Mouse (Mus musculus): ENCODE results near the gene Ndufb4. TPM values are rescaled to one million over a fixed set of nuclear protein-coding genes. Genes with fewer than 3 reads are reported as not detected.

Ndufb4 gene
- polyA plus RNA-seq, 1 experiment from 2014 or later: 65.1 TPM

DNA sequence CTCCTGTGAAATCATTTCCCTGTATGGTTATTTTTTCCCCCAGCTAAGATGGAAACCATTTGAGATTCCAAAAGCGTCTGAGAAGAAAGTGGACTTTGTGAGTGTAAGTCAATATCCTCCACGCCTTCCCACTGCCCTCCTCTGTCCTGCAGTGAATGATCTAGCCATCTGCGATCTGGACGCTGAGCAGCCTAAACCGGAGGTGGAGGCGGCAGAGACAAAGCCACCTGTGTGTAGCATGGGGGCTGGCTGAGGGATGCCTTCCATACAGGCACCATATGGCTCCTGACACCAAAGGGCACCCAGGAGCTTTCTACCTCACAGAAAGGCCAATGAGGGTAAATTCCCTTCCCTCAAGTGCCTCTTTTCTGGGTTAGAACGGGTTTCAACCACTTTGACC lies 43.2 kb downstream of the Ndufb4 start:
- no peak for DNase-seq (ENCODE audit: low spot score, missing footprints)
- no peak for ATAC-seq (ENCODE audit: low FRiP score)

DNA sequence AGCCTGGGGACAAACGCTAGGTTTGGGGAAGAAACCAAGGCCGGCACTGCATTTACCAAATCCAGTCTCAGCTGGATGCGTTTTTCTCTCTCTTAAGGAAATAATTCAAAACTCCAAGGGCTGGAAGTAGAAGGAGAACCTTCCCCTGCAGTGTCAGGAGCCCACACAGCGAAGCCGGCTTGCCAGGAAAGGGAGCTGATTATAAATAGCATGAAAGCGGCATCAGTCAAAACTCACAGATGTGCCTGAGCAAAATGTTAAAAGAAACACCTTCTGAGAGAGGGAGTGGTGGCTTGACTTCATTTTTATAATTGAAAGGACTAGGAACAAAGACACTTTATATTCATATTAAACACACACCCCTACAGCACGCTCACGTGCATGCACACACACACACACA lies 43.9 kb downstream of the Ndufb4 start:
- WGBS: 83% methylated on average over 8 of the region's 8 CpGs
- H3K4me1 ChIP-seq (ENCODE audit: control insufficient read depth, insufficient read depth, low read length): peaks cover 2% of the 10 kb centered on the region; the same call in 1 of the 2 replicates
- H3K36me3 ChIP-seq (ENCODE audit: control insufficient read depth, insufficient read depth, low read length): no peaks in the 10 kb centered on the region
- ATAC-seq (ENCODE audit: low FRiP score) (no peak), DNase-seq (ENCODE audit: low spot score, missing footprints) (no peak)
- no peaks in the 10 kb centered on the region for H3K9me3 ChIP-seq (ENCODE audit: control insufficient read depth, low read length)
- no peak overlapping the region for H3K27ac ChIP-seq (ENCODE audit: low read depth, low read length)
- H3K4me3 ChIP-seq (ENCODE audit: low read depth, low read length): no peak overlapping the region
- no peaks in the 10 kb centered on the region for H3K27me3 ChIP-seq (ENCODE audit: control insufficient read depth, insufficient read depth, low read length)
- no peak overlapping the region for H3K4me2 ChIP-seq
- no peak overlapping the region for H3K9ac ChIP-seq (ENCODE audit: low read length)

More for the DNA sequence above, 43.2 kb downstream of the Ndufb4 start:
- H3K4me1 ChIP-seq (ENCODE audit: control insufficient read depth, insufficient read depth, low read length): peaks cover 2% of the 10 kb centered on the region; the same call in 1 of the 2 replicates
- H3K27me3 ChIP-seq (ENCODE audit: control insufficient read depth, insufficient read depth, low read length): no peaks in the 10 kb centered on the region
- H3K9me3 ChIP-seq (ENCODE audit: control insufficient read depth, low read length): no peaks in the 10 kb centered on the region
- H3K36me3 ChIP-seq (ENCODE audit: control insufficient read depth, insufficient read depth, low read length): no peaks in the 10 kb centered on the region
- H3K9ac ChIP-seq (ENCODE audit: low read length): no peak overlapping the region
- H3K4me2 ChIP-seq: no peak overlapping the region
- no peak overlapping the region for H3K27ac ChIP-seq (ENCODE audit: low read depth, low read length)
- no peak overlapping the region for H3K4me3 ChIP-seq (ENCODE audit: low read depth, low read length)
- WGBS: 78% methylated on average over 7 of the region's 7 CpGs

DNA sequence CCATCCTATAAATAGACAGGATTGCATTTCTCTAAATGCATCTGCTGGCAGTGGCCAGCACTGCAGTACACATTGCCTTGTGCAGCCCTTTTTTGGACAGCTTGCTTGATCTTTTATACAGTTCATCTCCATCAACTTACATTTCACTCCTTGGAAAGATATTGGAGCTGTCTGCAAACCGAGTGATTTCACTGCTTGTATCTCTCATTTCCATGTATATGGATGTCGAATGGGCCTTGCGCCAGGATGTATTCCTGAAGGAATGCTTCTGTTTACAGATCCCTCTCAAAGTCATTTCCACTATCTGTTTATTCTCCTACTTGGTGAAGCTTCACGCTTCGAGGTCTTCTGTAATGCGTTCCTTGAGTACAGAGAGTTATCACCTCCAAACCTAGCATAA lies 50.0 kb downstream of the Ndufb4 start:
- H3K9me3 ChIP-seq (ENCODE audit: control insufficient read depth, low read length): no peaks in the 10 kb centered on the region
- H3K4me1 ChIP-seq (ENCODE audit: control insufficient read depth, insufficient read depth, low read length): 0 out of 2 replicates have a peak, but pooled peaks cover 2% of the 10 kb centered on the region
- WGBS: 93% methylated on average over 6 of the region's 6 CpGs
- no peak for DNase-seq (ENCODE audit: low spot score, missing footprints)
- ATAC-seq (ENCODE audit: low FRiP score): no peak
- H3K9ac ChIP-seq (ENCODE audit: low read length): no peak overlapping the region
- H3K27me3 ChIP-seq (ENCODE audit: control insufficient read depth, insufficient read depth, low read length): no peaks in the 10 kb centered on the region
- H3K36me3 ChIP-seq (ENCODE audit: control insufficient read depth, insufficient read depth, low read length): no peaks in the 10 kb centered on the region
- no peak overlapping the region for H3K4me3 ChIP-seq (ENCODE audit: low read depth, low read length)
- no peak overlapping the region for H3K27ac ChIP-seq (ENCODE audit: low read depth, low read length)
- no peak overlapping the region for H3K4me2 ChIP-seq

- H3K36me3 ChIP-seq (ENCODE audit: control insufficient read depth, insufficient read depth, low read length): no peaks in the 10 kb centered on the region
- no peaks in the 10 kb centered on the region for H3K9me3 ChIP-seq (ENCODE audit: control insufficient read depth, low read length)
- no peak overlapping the region for H3K9ac ChIP-seq (ENCODE audit: low read length)
- WGBS: 89% methylated on average over 1 of the region's 1 CpGs
- no peaks in the 10 kb centered on the region for H3K4me1 ChIP-seq (ENCODE audit: control insufficient read depth, insufficient read depth, low read length)
- no peak overlapping the region for H3K4me3 ChIP-seq (ENCODE audit: low read depth, low read length)
- ATAC-seq (ENCODE audit: low FRiP score) (no peak), DNase-seq (ENCODE audit: low spot score, missing footprints) (no peak)
- H3K27ac ChIP-seq (ENCODE audit: low read depth, low read length): no peak overlapping the region
- H3K27me3 ChIP-seq (ENCODE audit: control insufficient read depth, insufficient read depth, low read length): no peaks in the 10 kb centered on the region
- no peak overlapping the region for H3K4me2 ChIP-seq
These were observed 50.8 kb downstream of the Ndufb4 start for GRCm38 (mm10) chr16:37603431-37603830.

- H3K4me1 ChIP-seq (ENCODE audit: control insufficient read depth, insufficient read depth, low read length): no peaks in the 10 kb centered on the region
- no peak overlapping the region for H3K9ac ChIP-seq (ENCODE audit: low read length)
- DNase-seq (ENCODE audit: low spot score, missing footprints) (no peak), ATAC-seq (ENCODE audit: low FRiP score) (no peak)
- H3K27me3 ChIP-seq (ENCODE audit: control insufficient read depth, insufficient read depth, low read length): no peaks in the 10 kb centered on the region
- no peak overlapping the region for H3K4me2 ChIP-seq
- no peak overlapping the region for H3K4me3 ChIP-seq (ENCODE audit: low read depth, low read length)
- H3K9me3 ChIP-seq (ENCODE audit: control insufficient read depth, low read length): no peaks in the 10 kb centered on the region
- 86% methylated on average over 3 of the region's 3 CpGs for WGBS
- H3K27ac ChIP-seq (ENCODE audit: low read depth, low read length): no peak overlapping the region
- H3K36me3 ChIP-seq (ENCODE audit: control insufficient read depth, insufficient read depth, low read length): no peaks in the 10 kb centered on the region
These were observed 54.9 kb downstream of the Ndufb4 start for GRCm38 (mm10) chr16:37599326-37599725.

DNA sequence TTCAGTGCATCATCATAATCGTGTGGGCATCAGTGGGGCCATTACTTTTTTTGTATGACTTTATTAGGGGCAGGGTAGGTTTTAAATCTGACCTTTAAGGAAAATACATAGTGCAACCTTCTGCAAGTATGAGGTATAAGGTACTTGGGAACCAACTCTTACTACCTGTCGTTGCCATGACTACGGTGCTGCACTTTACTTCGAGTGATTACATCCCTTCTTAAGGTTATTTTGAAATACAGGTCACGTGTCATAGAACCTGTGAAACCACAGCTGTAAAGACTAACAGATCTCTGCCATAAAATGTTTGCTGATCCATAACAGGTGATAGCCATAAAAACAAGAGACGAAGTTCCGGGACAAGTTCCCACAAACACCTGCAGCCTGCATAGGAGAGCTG lies 55.8 kb downstream of the Ndufb4 start:
- no peak overlapping the region for H3K27ac ChIP-seq (ENCODE audit: low read depth, low read length)
- no peak for ATAC-seq (ENCODE audit: low FRiP score)
- H3K27me3 ChIP-seq (ENCODE audit: control insufficient read depth, insufficient read depth, low read length): no peaks in the 10 kb centered on the region
- no peaks in the 10 kb centered on the region for H3K9me3 ChIP-seq (ENCODE audit: control insufficient read depth, low read length)
- 92% methylated on average over 7 of the region's 7 CpGs for WGBS
- no peak overlapping the region for H3K4me2 ChIP-seq
- H3K4me3 ChIP-seq (ENCODE audit: low read depth, low read length): no peak overlapping the region
- no peak for DNase-seq (ENCODE audit: low spot score, missing footprints)
- no peaks in the 10 kb centered on the region for H3K36me3 ChIP-seq (ENCODE audit: control insufficient read depth, insufficient read depth, low read length)
- H3K4me1 ChIP-seq (ENCODE audit: control insufficient read depth, insufficient read depth, low read length): no peaks in the 10 kb centered on the region
- H3K9ac ChIP-seq (ENCODE audit: low read length): no peak overlapping the region

- H3K9me3 ChIP-seq (ENCODE audit: control insufficient read depth, low read length): no peaks in the 10 kb centered on the region
- no peak overlapping the region for H3K27ac ChIP-seq (ENCODE audit: low read depth, low read length)
- H3K27me3 ChIP-seq (ENCODE audit: control insufficient read depth, insufficient read depth, low read length): no peaks in the 10 kb centered on the region
- H3K4me3 ChIP-seq (ENCODE audit: low read depth, low read length): no peak overlapping the region
- H3K9ac ChIP-seq (ENCODE audit: low read length): no peak overlapping the region
- H3K4me2 ChIP-seq: no peak overlapping the region
- H3K4me1 ChIP-seq (ENCODE audit: control insufficient read depth, insufficient read depth, low read length): no peaks in the 10 kb centered on the region
- no peaks in the 10 kb centered on the region for H3K36me3 ChIP-seq (ENCODE audit: control insufficient read depth, insufficient read depth, low read length)
- 75% methylated on average over 5 of the region's 5 CpGs for WGBS
- no peak for ATAC-seq (ENCODE audit: low FRiP score)
- DNase-seq (ENCODE audit: low spot score, missing footprints): no peak
These were observed 56.8 kb downstream of the Ndufb4 start for GRCm38 (mm10) chr16:37597412-37597811.

Other genes with a start within 250 kb of the Ndufb4 start
- 59.3 and 64.1 TPM in 2 replicates for gene Gtf2e1, start 114.7 kb downstream of the Ndufb4 start, polyA plus RNA-seq (2014; fragmentation: Nextera tagmentation; extraction: Ambion mirVana)
- 49.6 and 52.4 TPM in 2 replicates for gene Rabl3, start 114.6 kb downstream of the Ndufb4 start, polyA plus RNA-seq (2014; fragmentation: Nextera tagmentation; extraction: Ambion mirVana)
- 0.29 and 0.39 TPM in 2 replicates for gene Hgd, start 74.3 kb downstream of the Ndufb4 start, polyA plus RNA-seq (2014; fragmentation: Nextera tagmentation; extraction: Ambion mirVana)
- 199 and 211 TPM in 2 replicates for gene Fstl1, start 122.4 kb upstream of the Ndufb4 start, polyA plus RNA-seq (2014; fragmentation: Nextera tagmentation; extraction: Ambion mirVana)
- 0.12 and 0.15 TPM in 2 replicates for gene Gm36028, start 206.7 kb upstream of the Ndufb4 start, polyA plus RNA-seq (2014; fragmentation: Nextera tagmentation; extraction: Ambion mirVana)
- gene Lrrc58, start 213.9 kb upstream of the Ndufb4 start, polyA plus RNA-seq (2014; fragmentation: Nextera tagmentation; extraction: Ambion mirVana): 49.8 and 53.1 TPM in 2 replicates